Mouse (Mus musculus) embryonic fibroblast, embryonic 13.5 days (primary cell): Measurements from ENCODE around the gene Rflna.

Source experiments
- CTCF ChIP-seq: IDR thresholded peaks from 2 replicates; pipeline ENCODE4 v1.5.1; 2011; ENCODE audit warnings: mild to moderate bottlenecking, control low read depth, low read length, moderate library complexity, borderline replicate concordance; ENCODE audit not compliant: insufficient read depth
- POLR2A ChIP-seq: IDR thresholded peaks from 2 replicates; pipeline ENCODE4 v1.6.1; 2011; ENCODE audit warnings: low read depth, mild to moderate bottlenecking, control low read depth, low read length, moderate library complexity

DNA sequence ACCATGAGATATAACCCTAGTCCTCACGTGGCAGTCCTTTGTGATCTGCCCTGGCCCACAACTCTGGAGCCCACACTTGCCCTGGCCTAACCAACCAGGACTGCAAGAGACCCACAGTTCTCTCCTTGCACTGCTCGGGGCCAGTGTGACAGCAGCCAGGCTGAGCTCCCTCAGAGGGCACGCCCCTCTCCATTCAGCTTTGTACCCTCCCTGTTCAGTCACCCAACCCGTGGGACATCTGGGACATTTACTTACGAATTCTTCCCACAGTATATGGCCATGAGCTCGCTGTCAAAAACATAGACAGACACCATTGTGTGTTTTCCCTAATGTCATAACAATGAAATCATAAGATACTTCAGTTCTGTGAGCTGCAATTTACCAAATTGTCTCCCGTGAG, 40.3 kb upstream of the Rflna start:
- TF ChIP-seq CTCF (no peak), POLR2A (no peak)
